Mouse (Mus musculus) retina, adult 2 months (tissue): Measurements from ENCODE around the gene Rrp1.
"Not testable (repeated sequence)": the region's sequence is repeated elsewhere in the genome, so short reads cannot be mapped to it uniquely, and the experiment has no call there.

Experiments used
- DNase-seq: peaks from one replicate; pipeline ENCODE4 v3.0.0-alpha.2; 2012; ENCODE audit warnings: low read depth, low spot score

Gene Rrp1

DNA sequence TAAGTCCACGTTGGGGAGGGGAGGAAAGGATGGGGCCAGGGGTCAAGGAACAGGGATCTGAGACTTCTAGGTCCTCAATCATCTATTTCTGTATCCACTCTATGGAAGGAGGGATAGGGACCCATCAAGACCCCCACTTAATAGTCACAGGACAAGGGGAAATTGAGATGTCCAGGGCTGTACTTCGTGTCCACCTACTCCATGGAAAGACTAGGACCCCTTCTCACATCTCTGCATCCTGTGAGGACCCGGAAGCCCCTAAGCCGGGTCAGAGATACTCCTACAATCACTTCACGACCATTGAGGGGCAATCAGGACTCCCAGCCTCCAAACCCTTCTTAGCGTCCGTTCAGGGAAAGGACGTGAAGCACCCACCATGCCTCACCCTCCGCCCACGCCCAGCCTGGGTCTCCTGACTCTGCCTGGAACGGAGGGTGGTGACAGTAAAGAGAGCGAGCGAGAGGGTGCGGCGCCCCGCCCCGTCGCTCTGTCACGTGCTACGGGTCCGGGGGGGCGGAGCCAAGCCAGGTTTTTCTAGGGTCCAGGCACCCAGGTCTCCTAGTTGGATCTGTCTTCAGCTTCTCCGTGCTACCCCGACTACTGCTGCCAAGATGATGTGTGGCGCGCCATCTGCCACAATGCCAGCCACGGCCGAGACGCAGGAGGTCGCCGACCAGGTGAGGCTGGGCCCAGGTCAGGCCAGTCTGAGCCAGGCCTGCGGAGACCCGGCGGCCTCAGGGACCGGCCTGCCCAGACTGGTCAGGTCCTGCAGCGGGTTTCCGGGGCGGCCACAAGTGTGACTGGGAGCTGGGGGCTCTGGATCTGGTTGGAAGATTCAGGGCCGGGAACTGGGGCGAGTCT lies 12.6 kb upstream of the Rrp1 start, which contains the start of gene Cstb:
Gene Cstb (plus strand): TSS at position 489 of the 861 bp plus-strand sequence.
- peak; percentile 39 for DNase-seq

DNA sequence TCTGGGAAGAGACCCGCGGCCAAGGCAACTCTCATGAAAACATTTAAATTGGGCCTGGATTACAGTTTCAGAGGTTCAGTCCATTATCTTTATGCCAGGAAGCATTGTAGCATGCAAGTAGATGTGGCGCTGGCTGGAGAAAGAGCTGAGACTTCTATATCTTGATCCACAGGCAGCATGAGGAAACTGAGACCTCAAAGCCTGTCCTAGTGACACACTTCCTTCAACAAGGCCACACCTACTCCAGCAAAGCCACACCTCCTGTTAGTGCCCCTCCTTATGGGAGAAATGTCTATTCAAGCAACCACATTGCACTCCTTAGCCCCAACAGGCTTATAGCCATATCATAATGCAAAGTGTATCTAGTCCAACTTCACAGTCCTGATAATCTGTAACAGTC lies 9.8 kb upstream of the Rrp1 start:
- no peak for DNase-seq

DNA sequence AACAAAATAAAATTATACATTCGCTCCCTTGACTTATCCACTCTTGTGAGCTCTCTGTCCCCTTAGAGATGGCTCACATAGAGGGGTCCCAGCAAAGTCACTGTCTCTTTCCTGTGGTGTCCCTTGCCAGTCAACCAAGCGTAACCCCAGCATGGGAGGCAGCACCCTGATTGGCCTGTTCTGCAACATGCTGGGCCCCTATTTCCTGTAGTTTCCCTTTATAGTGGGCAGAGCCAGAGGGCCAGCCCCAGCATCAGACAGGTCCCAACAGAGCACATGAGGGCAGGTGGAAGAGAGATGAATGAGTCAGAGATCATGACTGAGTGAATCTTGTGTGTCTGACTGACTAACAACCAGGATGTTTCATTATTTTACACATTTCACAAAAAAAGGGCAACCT lies 8.1 kb upstream of the Rrp1 start:
- DNase-seq, result no peak

DNA sequence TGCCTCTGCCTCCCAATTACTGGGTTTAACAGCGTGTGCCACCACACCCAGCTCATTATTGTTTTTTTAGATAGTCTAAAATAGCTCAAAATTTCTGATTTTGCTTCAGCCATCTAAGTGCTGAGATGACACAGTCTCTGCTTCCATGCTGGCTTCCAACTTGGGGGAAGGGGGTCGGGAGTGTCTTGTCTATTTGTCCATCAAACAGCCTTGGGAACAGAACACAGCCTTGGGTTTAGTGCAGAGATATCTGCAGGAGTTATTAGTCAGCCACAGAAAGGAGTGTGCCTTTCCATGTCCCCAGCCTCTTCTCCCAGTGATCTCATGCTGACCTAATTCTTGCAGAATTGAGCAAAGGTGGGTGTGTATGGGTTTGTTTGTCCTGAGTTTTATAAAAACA lies 5.9 kb upstream of the Rrp1 start:
- DNase-seq, result no peak

DNA sequence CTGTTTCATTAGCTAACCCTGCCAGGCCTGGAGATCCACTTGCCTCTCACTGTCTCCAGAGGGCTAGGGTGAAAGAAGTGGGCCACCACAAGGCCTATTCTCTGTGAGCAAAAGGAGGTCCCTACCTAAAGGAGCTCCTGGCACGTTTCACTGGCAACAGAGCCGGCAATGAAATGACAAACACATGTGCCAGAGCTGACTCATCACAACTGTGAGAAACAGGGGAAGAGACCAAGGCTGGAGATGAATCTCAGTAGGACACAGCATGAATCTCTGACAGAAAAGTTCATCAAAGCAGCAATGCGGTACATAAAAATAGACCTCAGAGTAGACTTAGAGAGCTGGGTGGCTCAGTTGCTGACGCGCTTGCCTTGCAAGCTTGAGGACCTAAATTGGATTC lies 5.0 kb upstream of the Rrp1 start:
- no peak for DNase-seq

DNA sequence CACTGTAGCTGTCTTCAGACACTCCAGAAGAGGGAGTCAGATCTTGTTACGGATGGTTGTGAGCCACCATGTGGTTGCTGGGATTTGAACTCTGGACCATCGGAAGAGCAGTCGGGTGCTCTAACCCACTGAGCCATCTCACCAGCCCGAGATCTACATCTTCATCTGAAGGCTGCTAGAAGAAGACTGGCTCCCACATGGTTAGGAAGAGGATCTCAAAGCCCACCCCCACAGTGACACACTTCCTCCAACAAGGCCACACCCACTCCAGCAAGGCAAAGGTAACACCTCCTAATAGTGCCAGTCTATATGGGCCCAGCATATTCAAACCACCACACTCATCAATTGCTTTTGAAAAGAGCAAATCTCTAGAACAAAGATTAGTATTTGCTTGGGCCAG lies 2.1 kb upstream of the Rrp1 start:
- not testable (repeated sequence) for DNase-seq

DNA sequence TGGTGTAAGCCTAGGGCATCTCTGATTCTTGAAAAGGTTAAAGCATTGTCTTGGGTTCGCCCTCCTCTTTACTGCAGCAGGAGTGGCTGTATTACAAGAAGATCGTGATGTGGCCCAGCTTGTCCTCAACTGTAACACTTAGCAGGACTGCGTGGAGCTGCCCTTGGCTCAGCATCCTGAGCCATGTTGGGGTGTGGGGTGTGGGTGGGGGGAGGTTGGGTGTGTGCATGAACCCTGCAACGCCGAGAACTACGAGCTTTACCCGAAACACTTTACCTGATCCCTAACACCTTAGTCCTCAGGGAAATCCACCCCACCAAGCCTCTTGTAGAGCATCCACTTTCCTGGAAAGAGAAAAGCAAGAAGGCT lies 293 bp upstream of the Rrp1 start:
- no peak for DNase-seq

DNA sequence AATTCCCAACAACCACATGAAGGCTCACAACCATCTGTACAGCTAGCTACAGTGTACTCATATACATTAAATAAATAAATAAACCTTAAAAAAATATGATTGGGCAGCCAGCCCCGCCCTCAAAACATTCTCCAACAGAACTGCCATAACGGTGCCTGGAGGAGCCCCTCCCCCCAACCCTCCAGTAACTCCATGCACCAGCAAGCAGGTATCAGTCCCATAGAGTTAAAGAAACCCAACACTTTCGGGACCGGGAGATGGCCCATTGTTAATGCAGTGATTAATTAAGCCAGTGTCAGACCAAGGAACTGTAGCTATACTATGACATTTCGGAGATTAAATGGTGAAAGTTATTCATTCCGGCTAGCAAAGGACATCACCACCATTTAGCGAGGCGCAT lies 992 bp downstream of the Rrp1 start:
- no peak for DNase-seq

DNA sequence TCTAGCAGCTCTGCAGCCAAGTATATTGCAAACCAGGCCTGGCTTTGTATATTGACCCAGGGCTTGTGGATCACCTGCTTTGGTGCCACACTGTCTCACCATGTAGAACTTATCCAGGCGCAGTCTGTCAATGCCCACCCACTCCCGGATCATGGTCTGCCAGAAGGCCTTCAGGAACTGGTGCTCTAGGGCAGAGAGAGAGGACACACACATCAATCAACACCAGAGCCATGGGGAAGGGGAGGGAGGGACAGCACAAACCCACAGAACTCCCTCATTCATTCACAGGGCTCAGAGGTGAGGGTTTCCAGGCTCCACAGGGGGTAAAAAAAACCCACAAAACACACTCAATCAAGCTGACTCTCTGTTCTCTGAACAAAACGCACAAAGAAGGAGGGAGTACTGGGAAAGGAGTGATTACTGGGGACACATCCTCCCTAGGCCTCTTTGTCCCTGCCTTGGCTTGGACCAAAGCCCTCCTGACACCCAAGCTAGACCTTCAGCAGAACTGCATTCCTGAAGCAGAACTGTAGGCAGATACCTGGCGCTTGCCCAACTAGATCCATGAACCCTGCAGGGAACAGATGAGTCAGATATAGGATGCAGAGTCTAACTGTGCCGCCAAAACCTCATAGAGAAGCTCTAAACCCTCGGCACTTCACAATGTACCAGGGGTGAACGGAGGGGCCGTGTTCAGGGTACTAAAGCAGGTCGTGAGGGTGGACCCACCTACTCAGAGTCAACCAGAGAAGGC lies 3.6 kb downstream of the Rrp1 start:
- no peak for DNase-seq

DNA sequence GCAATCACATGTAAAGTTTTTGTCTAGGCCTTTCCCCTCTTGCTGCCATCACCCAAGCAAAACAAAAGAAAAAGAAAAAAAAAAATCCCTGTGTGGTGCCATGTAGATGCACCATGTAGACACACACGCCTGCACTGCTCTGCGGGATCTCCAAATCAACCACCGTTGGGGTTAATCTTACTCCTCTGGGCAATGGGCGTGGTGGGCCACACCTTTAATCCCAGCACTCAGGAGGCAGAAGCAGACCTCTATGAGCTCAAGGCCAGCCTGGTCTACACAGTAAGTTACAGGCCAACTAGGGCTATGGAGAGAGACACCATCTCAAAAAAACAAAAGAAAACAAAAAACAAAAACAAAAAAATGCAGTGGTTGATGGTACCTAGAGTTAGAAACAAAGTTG lies 5.7 kb downstream of the Rrp1 start:
- no peak for DNase-seq

DNA sequence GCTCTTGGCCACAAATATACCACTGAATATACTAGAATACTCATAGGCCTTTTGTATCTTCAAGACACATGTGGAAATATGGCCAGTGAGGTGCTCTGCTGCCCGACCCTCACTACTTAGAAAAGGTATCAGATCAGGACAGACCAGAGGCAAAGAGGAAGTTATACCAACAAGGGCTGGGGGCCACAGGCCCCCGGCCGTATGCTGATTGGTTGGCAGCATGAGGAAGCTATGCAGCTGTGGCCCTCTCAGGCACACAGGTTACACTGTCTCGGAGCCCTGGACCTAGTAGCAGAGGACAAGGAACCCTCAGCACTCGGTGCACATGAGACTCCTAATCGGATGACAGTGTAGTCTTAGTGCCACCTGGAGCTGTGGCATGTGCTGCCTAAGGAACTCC lies 6.7 kb downstream of the Rrp1 start:
- DNase-seq, result no peak

DNA sequence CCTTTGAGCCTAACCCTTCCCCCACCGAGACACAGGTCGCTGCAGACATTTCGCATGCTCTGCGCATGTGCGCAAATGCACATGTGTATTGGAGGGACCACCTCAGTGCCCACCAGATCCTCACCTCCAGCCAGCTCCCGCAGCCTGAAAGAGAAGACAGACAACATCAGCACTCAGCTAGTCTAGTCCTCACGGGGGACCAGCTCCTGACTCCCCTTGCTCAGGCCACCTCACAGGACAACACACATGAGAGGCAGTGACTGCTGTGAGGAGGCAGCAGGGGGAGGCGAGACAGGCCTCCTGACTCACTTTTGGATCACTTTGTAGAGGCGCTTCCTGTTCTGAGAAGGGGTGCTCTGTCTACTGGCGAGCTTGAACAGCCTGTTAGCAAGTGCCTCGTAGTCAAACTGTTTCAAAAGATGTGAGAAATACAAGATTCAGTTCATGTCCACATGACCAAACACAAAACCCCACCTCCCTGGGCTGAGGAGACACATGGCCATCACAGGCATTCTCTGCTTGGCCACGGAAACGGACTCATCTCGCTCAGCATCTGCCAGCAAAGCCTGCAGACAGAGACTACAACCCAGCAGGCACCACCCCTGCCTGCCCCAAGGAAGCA lies 10.4 kb downstream of the Rrp1 start:
- no peak for DNase-seq

DNA sequence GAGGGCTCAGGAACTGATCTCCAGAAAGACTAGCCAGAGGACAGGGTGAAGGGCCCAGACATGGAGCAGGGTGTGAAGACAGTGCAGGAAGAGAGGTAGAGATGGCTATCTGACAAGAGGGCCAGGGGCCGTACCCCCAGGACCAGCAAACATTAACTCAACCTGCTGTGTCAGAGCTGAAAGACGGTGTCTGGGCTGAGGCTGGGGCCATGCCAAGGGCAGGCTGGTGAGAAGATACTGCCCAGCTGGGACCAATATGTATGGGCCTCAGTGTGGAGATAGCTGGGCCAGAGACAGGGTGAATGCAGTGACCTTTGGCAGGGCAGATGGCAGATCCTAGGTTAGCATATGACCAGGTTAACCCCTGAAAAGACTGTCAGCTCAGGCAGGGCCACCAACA lies 11.7 kb downstream of the Rrp1 start:
- no peak for DNase-seq

DNA sequence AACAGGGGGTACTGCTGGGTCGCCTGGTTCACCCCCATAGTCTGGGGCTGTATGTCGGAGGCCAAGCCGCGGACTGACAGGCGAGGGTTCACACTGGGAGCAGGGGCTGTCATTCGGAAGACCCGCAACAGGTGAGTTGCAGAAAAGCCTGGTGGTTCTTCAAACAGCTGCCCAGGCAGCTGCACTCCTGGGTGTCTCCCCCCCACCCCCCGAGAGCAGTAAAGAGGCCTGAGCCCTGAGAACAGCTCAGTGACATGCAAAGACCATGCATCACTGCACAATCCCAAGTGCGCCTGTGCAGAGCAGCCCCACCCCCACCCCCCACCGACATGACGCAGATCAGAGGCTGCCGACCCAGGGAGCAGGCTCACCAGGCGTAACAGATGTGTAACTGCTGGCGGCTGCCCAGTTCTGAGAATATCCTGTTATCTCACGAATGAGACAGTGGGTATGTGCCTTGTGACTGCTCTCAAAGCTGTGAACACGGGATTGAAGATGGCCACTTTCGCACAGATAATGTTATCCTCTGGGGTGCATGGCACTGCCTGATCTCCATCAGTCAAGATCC lies 13.7 kb downstream of the Rrp1 start:
- peak; percentile 47 for DNase-seq

DNA sequence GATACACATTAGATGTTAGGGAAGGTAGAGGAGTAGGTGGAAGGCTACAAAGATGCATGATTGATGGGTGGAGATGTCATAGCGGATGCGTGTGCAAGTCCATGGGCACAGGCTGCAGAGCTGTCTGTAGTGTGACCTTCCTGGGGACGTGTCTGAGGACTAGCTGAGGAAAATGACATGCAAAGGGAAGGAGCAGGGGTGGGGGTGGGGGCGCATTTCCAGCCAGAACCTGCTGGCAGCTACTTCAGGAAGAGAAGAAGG lies 16.3 kb downstream of the Rrp1 start:
- DNase-seq, result no peak

DNA sequence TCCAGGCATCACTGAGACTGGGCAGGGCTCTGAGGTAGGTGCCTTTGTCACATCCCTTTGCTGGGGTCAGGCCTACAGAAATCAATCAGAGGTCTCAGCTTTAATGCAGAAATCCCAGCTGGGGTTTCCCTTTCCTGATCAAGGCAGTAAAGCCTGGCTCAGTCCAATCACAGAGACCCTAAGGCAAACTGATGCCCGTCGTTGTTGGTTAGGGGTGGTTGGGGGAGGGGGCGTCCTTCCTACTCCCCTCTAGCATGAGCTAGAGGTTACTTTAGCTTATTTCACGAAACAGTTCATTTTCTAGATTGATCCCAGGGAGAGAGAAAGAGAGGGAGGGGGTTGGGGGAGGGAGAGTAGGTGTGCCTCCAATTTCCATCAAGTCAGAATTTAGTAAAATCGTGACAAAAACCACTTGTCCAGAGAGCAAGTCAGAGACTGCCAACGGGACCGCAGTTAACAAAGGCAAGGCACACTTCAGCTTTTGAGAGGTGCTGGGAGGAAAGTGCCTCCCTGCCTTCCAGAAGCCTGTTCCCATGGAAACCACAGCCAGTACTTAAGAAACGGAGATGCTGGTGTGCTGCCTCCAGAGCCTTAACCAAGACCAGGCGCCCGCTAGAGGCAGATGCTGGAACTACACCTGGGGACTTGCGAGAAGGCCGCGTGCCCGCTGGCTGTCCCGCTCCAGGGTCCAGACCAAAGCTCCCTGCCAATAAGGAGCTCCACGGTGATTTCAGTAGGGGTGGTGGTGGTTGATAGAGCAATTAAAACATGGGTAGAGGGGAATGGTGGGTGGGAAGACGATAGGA lies 16.8 kb downstream of the Rrp1 start:
- DNase-seq, result peak; percentile 75

DNA sequence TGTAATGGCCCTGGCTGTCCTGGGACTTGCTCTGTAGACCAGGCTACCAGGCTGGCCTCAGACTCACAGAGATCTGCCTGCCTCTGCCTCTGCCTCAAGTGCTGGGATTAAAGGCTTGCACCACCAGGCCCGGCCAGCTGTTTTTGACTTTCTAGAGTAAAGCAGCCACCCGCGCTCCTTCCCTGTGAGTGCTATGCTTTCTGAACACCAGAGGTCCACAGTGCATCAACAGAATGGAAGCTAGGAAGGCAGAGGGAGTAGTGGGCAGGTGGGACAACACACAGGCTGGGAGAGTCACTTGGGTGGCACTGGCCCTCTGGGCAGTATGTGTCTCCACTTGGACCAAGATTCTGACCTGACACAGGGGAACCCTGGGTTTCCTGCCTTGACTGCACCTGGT lies 17.5 kb downstream of the Rrp1 start:
- no peak for DNase-seq

DNA sequence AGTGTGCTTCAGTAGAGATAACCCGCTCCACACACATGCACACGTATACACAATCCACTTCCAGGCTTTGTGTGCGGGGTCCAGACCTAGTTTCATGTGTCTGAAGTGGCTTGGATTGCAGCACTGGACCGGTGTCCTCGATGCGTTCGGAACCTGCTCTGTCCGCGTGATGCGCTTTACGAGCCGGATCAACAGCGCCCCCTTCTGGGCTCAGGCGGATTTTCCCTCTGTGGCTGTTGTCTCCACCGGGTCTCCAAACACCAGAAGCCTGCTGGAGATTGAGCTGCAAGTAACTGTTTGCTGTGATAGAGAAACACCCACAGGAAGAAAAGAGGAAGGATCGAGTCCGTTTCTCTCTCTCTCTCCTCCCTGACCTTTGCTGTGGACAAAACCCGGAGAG lies 20.8 kb downstream of the Rrp1 start:
- DNase-seq, result peak; percentile 53

DNA sequence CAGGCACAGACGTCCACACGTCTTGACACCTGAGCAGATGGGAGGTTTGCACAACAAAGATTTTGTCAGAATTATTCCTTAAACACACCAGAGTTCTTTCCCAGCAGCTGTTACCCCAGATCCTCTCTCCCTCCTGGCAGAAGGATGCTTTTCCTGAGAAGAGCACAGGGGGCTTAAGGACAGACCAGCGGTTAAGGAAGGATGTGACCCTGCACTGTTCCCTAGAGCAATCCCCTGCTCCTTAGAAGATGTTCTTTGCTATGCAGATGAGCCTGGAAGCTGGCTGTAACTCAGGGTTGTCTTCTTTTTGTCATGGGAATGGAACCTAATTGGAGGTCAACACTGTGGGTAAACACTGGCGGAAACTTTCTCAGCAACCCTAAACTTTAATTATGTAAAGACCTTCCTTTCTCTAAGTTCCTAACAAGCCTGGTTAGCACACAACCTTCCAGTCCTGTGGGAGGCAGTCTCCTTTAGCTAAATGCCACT lies 21.8 kb downstream of the Rrp1 start:
- DNase-seq, result no peak

DNA sequence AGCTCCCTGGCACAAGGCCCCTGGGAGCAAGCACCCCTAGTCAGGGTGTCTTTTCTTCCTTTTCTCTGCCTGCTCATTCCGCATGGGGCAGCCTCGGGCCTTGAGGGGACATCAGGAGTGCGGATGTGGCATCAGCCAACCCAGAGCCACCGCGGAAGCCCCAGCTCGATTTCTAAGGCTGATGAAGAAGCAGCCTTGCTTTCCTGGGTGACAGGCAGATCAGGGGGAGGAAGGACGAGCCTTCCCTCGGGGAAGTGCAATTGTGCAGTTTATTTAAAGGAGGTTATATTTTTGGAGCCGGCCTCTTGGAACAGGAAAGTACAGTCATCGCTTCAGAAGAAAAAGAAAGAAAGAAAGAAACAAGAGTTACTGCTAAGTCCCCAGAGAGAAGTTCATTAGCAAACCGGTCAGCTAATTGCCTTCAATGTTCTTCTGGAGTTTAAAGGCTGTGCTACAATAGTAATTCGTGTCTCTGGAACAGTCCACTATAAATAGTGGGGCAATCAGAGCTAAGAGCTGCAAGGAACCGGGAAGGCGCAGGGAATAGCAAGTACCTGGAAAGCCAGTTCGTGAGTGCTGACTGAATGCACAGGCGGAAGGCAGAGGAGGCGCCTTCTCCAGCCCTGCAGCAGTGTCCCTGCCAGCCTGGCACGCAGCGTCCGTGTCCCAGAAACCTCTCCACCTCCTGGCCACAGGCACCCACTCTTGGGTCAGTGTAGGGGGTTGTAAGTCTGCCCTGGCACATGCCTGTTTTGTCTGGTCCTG lies 24.4 kb downstream of the Rrp1 start:
- DNase-seq, result no peak

DNA sequence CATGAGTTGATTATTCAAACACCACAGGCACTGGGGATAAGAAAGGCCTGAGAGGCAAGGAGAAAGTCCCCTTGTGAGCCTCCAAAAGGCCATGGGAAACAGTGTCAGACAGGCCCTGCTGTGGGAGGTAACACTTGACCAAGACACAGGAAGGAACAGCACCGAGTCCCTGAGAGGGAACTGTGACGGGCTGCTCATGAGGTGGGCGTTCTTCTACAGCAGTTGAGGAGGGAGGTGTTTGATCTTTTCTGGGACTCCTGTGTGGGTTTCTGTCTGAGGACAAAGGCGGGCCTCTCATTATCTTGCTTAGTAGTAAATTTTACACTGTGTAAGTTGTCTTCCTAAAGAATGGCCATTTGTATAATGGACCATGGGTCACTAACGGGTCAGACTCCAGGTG lies 27.3 kb downstream of the Rrp1 start:
- no peak for DNase-seq
